Mouse (Mus musculus): ENCODE measurements around the gene Morc1.

Gene Morc1

GRCm38 (mm10) chr16:48473396-48473795 is 42.4 kb downstream of the Morc1 start:
- ATAC-seq (ENCODE audit: insufficient number of reproducible peaks, low FRiP score, low TSS enrichment) = no peak

- ATAC-seq (ENCODE audit: insufficient number of reproducible peaks, low FRiP score, low TSS enrichment) = no peak
These were observed 44.1 kb downstream of the Morc1 start for GRCm38 (mm10) chr16:48474896-48475802.

- ATAC-seq (ENCODE audit: insufficient number of reproducible peaks, low FRiP score, low TSS enrichment) = no peak
These were observed 48.3 kb downstream of the Morc1 start for GRCm38 (mm10) chr16:48479266-48479848.

- no peak for ATAC-seq (ENCODE audit: insufficient number of reproducible peaks, low FRiP score, low TSS enrichment)
These were observed 85.9 kb downstream of the Morc1 start for GRCm38 (mm10) chr16:48516776-48517499.

- ATAC-seq (ENCODE audit: insufficient number of reproducible peaks, low FRiP score, low TSS enrichment) = no peak
These were observed 88.5 kb downstream of the Morc1 start for GRCm38 (mm10) chr16:48519569-48519968.

GRCm38 (mm10) chr16:48537108-48537507 is 106.1 kb downstream of the Morc1 start:
- no peak for ATAC-seq (ENCODE audit: insufficient number of reproducible peaks, low FRiP score, low TSS enrichment)

- no peak for ATAC-seq (ENCODE audit: insufficient number of reproducible peaks, low FRiP score, low TSS enrichment)
These were observed 131.4 kb downstream of the Morc1 start for GRCm38 (mm10) chr16:48562290-48563080.

GRCm38 (mm10) chr16:48570354-48570753 is 139.3 kb downstream of the Morc1 start:
- peak; percentile 84 for ATAC-seq (ENCODE audit: insufficient number of reproducible peaks, low FRiP score, low TSS enrichment)

- no peak for ATAC-seq (ENCODE audit: insufficient number of reproducible peaks, low FRiP score, low TSS enrichment)
These were observed 143.0 kb downstream of the Morc1 start for GRCm38 (mm10) chr16:48574072-48574471.

DNA sequence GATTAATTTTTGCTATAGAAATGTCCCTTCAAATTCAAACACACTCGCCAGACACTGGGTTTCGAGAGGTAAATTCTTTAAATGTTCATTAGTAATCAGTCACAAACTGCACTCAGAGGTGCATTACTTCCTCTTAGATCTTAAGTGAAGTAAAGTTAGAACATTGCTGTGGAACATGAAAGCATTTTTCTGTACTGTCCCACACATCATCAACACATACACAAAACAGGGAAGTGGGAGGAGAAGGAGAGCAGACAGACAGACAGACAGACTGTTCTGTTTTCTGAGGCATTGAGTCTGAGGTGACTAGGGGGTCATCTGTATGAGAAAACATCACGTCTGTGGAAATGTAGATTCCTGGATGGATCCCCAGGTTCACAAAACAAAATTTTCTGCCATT is 143.5 kb downstream of the Morc1 start:
- ATAC-seq (ENCODE audit: insufficient number of reproducible peaks, low FRiP score, low TSS enrichment) = no peak

- no peak for ATAC-seq (ENCODE audit: insufficient number of reproducible peaks, low FRiP score, low TSS enrichment)
These were observed 154.3 kb downstream of the Morc1 start for GRCm38 (mm10) chr16:48585369-48585768.

DNA sequence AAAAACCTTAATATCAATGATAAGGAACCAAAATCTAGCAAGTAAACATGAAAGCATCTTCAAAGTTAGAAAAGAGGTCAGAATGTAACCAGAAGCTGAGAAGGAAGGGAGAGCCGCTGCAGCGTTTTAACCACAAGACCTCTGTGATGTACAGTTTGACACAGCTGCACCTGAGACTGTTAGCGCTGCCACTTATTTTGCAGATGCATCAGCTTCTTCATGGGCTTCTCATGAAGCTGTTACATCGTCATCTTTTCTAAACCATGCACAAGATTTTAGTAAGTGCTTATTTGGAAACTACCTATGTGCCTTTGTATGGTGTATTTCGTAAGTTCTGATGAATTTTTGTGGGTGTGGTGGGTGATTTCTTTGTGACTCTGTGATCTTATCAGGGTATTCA is 163.4 kb downstream of the Morc1 start:
- no peak for ATAC-seq (ENCODE audit: insufficient number of reproducible peaks, low FRiP score, low TSS enrichment)

DNA sequence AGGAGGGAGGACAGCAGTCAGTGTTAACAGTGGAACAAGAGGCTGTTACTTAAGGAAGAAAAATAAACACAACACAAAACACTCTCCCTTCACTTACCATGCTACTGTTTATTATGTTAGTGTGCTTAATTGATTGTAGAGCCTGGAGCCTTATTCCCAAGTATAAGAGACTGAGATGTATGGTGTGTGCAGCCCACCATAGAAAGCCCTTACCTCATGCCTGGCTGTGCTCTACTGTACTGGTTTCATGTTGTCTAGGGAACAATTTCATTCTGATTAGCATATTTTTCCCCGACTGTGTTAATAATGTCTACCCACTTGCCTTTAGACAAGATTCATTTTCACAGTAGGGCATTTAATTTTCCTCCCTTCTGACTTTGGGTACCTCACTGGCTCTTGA is 164.2 kb downstream of the Morc1 start:
- ATAC-seq (ENCODE audit: insufficient number of reproducible peaks, low FRiP score, low TSS enrichment) = no peak

DNA sequence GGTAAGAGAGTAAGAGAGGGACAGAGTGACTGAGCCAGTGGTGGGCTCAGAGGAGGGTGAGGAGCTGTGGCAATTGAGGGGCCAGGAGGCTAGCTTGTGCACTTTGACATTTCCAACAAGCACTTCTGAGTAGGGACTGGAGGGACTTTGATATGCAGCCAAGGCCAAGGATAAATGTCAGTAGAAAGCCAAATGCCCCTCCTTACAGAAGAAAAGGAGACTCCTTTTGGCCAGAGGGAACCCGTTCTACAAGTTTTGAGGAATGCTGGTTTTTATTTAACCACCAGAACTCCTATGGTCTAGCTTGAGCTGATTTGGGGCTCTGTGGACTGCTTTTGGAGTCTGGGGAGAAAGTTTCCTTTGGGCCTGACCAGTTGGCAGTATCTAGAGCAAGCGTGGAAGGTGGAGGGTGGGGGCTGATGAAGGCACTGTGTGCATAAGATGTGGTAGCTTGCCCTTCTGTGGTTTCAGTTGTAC is 172.7 kb downstream of the Morc1 start:
- no peak for ATAC-seq (ENCODE audit: insufficient number of reproducible peaks, low FRiP score, low TSS enrichment)

DNA sequence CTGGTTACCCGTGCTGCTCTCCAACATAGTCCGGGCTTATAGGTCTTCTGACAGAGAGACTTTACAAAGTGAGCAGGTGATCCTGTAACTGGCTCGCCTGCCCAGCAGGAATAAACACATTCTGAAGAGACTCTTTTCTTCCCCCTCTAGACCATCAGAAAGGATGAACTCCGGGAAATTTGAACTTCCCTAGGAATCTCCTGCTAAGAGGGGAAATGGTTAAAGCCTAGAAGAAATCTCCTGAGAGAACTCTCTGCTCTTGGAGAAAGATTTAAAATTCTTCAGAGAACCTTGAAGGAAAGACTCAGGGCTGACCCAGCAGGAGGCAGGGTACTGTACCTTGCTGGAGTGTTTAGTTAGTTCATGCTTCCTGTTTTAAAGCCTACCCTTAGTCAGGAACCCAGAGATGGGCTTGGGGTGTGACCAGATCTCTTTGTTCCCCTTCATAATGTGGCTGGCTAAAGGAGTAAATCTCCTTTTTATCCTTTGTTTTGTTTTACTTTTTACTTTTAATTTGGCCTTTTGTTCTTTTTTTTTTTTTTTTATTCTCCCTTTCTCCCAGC is 175.5 kb downstream of the Morc1 start:
- no peak for ATAC-seq (ENCODE audit: insufficient number of reproducible peaks, low FRiP score, low TSS enrichment)

DNA sequence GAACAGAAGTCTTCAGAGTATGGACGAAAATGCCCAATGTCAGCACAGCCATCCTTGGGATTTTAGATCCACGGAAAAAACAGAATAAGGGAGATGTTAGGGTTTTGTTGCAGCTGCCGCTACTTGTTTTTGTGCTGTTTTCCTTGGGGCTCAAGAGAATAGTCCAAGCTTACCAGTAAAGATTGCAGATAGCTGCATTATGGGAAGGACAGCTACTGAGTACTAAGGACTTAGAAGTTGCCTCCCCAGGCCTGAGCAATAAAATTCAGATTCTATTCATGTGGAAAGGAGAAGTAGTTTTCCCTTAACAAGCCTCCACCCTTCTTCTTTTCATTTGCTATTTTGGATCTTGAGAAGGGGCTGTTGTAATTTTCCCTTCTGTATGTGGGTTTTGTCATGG is 177.2 kb downstream of the Morc1 start:
- ATAC-seq (ENCODE audit: insufficient number of reproducible peaks, low FRiP score, low TSS enrichment) = no peak

GRCm38 (mm10) chr16:48610866-48611265 is 179.8 kb downstream of the Morc1 start:
- no peak for ATAC-seq (ENCODE audit: insufficient number of reproducible peaks, low FRiP score, low TSS enrichment)

DNA sequence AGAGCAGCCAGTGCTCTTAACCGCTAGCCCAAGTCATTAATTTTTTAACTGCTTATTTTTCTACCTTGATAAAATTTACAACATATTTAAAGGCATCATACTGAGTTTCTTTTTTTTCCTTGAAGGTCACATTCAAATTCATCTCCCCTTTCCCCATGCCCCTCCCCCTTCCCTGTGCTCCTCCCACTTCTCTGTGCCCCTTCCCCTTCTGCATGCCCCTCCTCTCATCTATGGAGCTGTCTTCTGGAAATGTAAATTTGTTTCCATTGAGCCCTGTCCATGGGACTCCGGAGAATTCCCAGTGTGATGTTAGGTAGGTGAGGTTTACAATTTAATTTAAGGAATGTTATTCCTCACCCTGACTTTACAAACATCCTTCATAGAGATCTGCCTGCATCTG is 180.4 kb downstream of the Morc1 start:
- no peak for ATAC-seq (ENCODE audit: insufficient number of reproducible peaks, low FRiP score, low TSS enrichment)

- no peak for ATAC-seq (ENCODE audit: insufficient number of reproducible peaks, low FRiP score, low TSS enrichment)
These were observed 182.7 kb downstream of the Morc1 start for GRCm38 (mm10) chr16:48613783-48614182.

GRCm38 (mm10) chr16:48620510-48620909 is 189.5 kb downstream of the Morc1 start:
- no peak for ATAC-seq (ENCODE audit: insufficient number of reproducible peaks, low FRiP score, low TSS enrichment)

Data from cerebellum, adult (tissue).